Mouse (Mus musculus): ENCODE measurements at regions not wholly inside any gene's neighbourhood (a gene's known extent, or its start where the extent isn't known, plus 50 kb on each side); places are given as distances from the start of the nearest gene placed in this dataset.

- H3K79me2 ChIP-seq (replicated peaks; ENCODE audit: control insufficient read depth, insufficient read depth, low read length) = no peaks in the 10 kb centered on the region
- no peak overlapping the region for H3K9ac ChIP-seq (ENCODE audit: low read depth, low read length)
- H3K27me3 ChIP-seq (ENCODE audit: control insufficient read depth, insufficient read depth, low read length) = no peaks in the 10 kb centered on the region
- DNase-seq = no peak
- H3K4me1 ChIP-seq (ENCODE audit: control insufficient read depth, insufficient read depth, low read length) = no peaks in the 10 kb centered on the region
- intact Hi-C loops (cut with DNase I) = no loop called here
- no peak overlapping the region for H3K27ac ChIP-seq
- H3K4me3 ChIP-seq = no peak overlapping the region
- 88% methylated on average over 2 of the region's 2 CpGs for WGBS
- no peak for TF ChIP-seq CTCF (IDR thresholded peaks at IDR 0.05)
- no peak for TF ChIP-seq EP300 (IDR thresholded peaks at IDR 0.05; ENCODE audit: insufficient read depth, low read depth, low read length)
- no peak for TF ChIP-seq POLR2A (IDR thresholded peaks at IDR 0.05; ENCODE audit: insufficient read depth, low read depth, low read length)
- no peaks in the 10 kb centered on the region for H3K36me3 ChIP-seq (ENCODE audit: control insufficient read depth, insufficient read depth, low read length)
Observed at GRCm38 (mm10) chr1:193547356-193547755, 177.3 kb upstream of the Camk1g start.

- Histone ChIP-seq H3K4me3 (no peak overlapping the region), H3K27ac (no peak overlapping the region), H3K36me3 (ENCODE audit: control insufficient read depth, insufficient read depth, low read length) (no peaks in the 10 kb centered on the region), H3K9ac (ENCODE audit: low read depth, low read length) (no peak overlapping the region), H3K27me3 (ENCODE audit: control insufficient read depth, insufficient read depth, low read length) (no peaks in the 10 kb centered on the region), H3K4me1 (ENCODE audit: control insufficient read depth, insufficient read depth, low read length) (no peaks in the 10 kb centered on the region), H3K79me2 (replicated peaks; ENCODE audit: control insufficient read depth, insufficient read depth, low read length) (no peaks in the 10 kb centered on the region)
- no peak for TF ChIP-seq CTCF (IDR thresholded peaks at IDR 0.05)
- TF ChIP-seq POLR2A (IDR thresholded peaks at IDR 0.05; ENCODE audit: insufficient read depth, low read depth, low read length) = no peak
- no peak for TF ChIP-seq EP300 (IDR thresholded peaks at IDR 0.05; ENCODE audit: insufficient read depth, low read depth, low read length)
- intact Hi-C loops (cut with DNase I) = no loop called here
- 91% methylated on average over 2 of the region's 2 CpGs for WGBS
- DNase-seq = no peak
Observed at GRCm38 (mm10) chr1:193546044-193546432, 175.9 kb upstream of the Camk1g start.

GRCm38 (mm10) chr1:193545406-193546043, 175.4 kb upstream of the Camk1g start:
- 84% methylated on average over 4 of the region's 4 CpGs for WGBS
- H3K9ac ChIP-seq (ENCODE audit: low read depth, low read length) = no peak overlapping the region
- intact Hi-C loops (cut with DNase I) = no loop called here
- H3K4me3 ChIP-seq = no peak overlapping the region
- no peaks in the 10 kb centered on the region for H3K79me2 ChIP-seq (replicated peaks; ENCODE audit: control insufficient read depth, insufficient read depth, low read length)
- no peaks in the 10 kb centered on the region for H3K4me1 ChIP-seq (ENCODE audit: control insufficient read depth, insufficient read depth, low read length)
- no peak overlapping the region for H3K27ac ChIP-seq
- no peaks in the 10 kb centered on the region for H3K27me3 ChIP-seq (ENCODE audit: control insufficient read depth, insufficient read depth, low read length)
- DNase-seq = no peak
- no peaks in the 10 kb centered on the region for H3K36me3 ChIP-seq (ENCODE audit: control insufficient read depth, insufficient read depth, low read length)
- TF ChIP-seq EP300 (IDR thresholded peaks at IDR 0.05; ENCODE audit: insufficient read depth, low read depth, low read length) = no peak
- no peak for TF ChIP-seq POLR2A (IDR thresholded peaks at IDR 0.05; ENCODE audit: insufficient read depth, low read depth, low read length)
- no peak for TF ChIP-seq CTCF (IDR thresholded peaks at IDR 0.05)

- no peak for DNase-seq
- H3K27me3 ChIP-seq (ENCODE audit: control insufficient read depth, insufficient read depth, low read length) = no peaks in the 10 kb centered on the region
- no peaks in the 10 kb centered on the region for H3K36me3 ChIP-seq (ENCODE audit: control insufficient read depth, insufficient read depth, low read length)
- H3K4me3 ChIP-seq = no peak overlapping the region
- TF ChIP-seq POLR2A (IDR thresholded peaks at IDR 0.05; ENCODE audit: insufficient read depth, low read depth, low read length) = no peak
- TF ChIP-seq EP300 (IDR thresholded peaks at IDR 0.05; ENCODE audit: insufficient read depth, low read depth, low read length) = no peak
- TF ChIP-seq CTCF (IDR thresholded peaks at IDR 0.05) = no peak
- intact Hi-C loops (cut with DNase I) = no loop called here
- H3K27ac ChIP-seq = no peak overlapping the region
- H3K9ac ChIP-seq (ENCODE audit: low read depth, low read length) = no peak overlapping the region
- H3K4me1 ChIP-seq (ENCODE audit: control insufficient read depth, insufficient read depth, low read length) = no peaks in the 10 kb centered on the region
- H3K79me2 ChIP-seq (replicated peaks; ENCODE audit: control insufficient read depth, insufficient read depth, low read length) = no peaks in the 10 kb centered on the region
Observed at GRCm38 (mm10) chr1:193544804-193545203, 174.7 kb upstream of the Camk1g start.

GRCm38 (mm10) chr1:193543834-193544233, 173.7 kb upstream of the Camk1g start:
- Histone ChIP-seq H3K4me1 (ENCODE audit: control insufficient read depth, insufficient read depth, low read length) (no peaks in the 10 kb centered on the region), H3K9ac (ENCODE audit: low read depth, low read length) (no peak overlapping the region), H3K27me3 (ENCODE audit: control insufficient read depth, insufficient read depth, low read length) (no peaks in the 10 kb centered on the region), H3K36me3 (ENCODE audit: control insufficient read depth, insufficient read depth, low read length) (no peaks in the 10 kb centered on the region), H3K4me3 (no peak overlapping the region), H3K79me2 (replicated peaks; ENCODE audit: control insufficient read depth, insufficient read depth, low read length) (no peaks in the 10 kb centered on the region), H3K27ac (no peak overlapping the region)
- intact Hi-C loops (cut with DNase I) = no loop called here
- WGBS = 48% methylated on average over 3 of the region's 3 CpGs
- no peak for TF ChIP-seq POLR2A (IDR thresholded peaks at IDR 0.05; ENCODE audit: insufficient read depth, low read depth, low read length)
- no peak for TF ChIP-seq EP300 (IDR thresholded peaks at IDR 0.05; ENCODE audit: insufficient read depth, low read depth, low read length)
- no peak for TF ChIP-seq CTCF (IDR thresholded peaks at IDR 0.05)
- no peak for DNase-seq

- H3K36me3 ChIP-seq (ENCODE audit: control insufficient read depth, insufficient read depth, low read length) = no peaks in the 10 kb centered on the region
- WGBS = 65% methylated on average over 4 of the region's 4 CpGs
- no peak overlapping the region for H3K4me3 ChIP-seq
- no peak overlapping the region for H3K9ac ChIP-seq (ENCODE audit: low read depth, low read length)
- no peaks in the 10 kb centered on the region for H3K27me3 ChIP-seq (ENCODE audit: control insufficient read depth, insufficient read depth, low read length)
- no peaks in the 10 kb centered on the region for H3K79me2 ChIP-seq (replicated peaks; ENCODE audit: control insufficient read depth, insufficient read depth, low read length)
- no peak for DNase-seq
- intact Hi-C loops (cut with DNase I) = no loop called here
- no peak overlapping the region for H3K27ac ChIP-seq
- TF ChIP-seq CTCF (IDR thresholded peaks at IDR 0.05) (no peak), POLR2A (IDR thresholded peaks at IDR 0.05; ENCODE audit: insufficient read depth, low read depth, low read length) (no peak), EP300 (IDR thresholded peaks at IDR 0.05; ENCODE audit: insufficient read depth, low read depth, low read length) (no peak)
- no peaks in the 10 kb centered on the region for H3K4me1 ChIP-seq (ENCODE audit: control insufficient read depth, insufficient read depth, low read length)
Observed at GRCm38 (mm10) chr1:193543284-193543683, 173.2 kb upstream of the Camk1g start.
